Mouse (Mus musculus) right cerebral cortex, postnatal 36 days (tissue): ENCODE data around the gene Kat2b.
"Not testable (repeated sequence)": the region's sequence is repeated elsewhere in the genome, so short reads cannot be mapped to it uniquely, and the experiment has no call there.

Experiments
- DNase-seq, 2 experiments: peaks; one replicate each; pipeline ENCODE4 v3.0.0; 2022; ENCODE audit warnings: low spot score in 2 of 2, mixed read lengths in 1 of 2

Kat2b gene

GRCm38 (mm10) chr17:53569829-53570228 lies 3.2 kb downstream of the Kat2b start:
- DNase-seq, result no peak

GRCm38 (mm10) chr17:53570361-53570875 lies 3.8 kb downstream of the Kat2b start:
- DNase-seq, result no peak

GRCm38 (mm10) chr17:53570932-53571331 lies 4.3 kb downstream of the Kat2b start:
- not testable (repeated sequence) for DNase-seq

GRCm38 (mm10) chr17:53573019-53573556 lies 6.4 kb downstream of the Kat2b start:
- DNase-seq, result no peak

- DNase-seq, result no peak
These were observed 10.5 kb downstream of the Kat2b start for GRCm38 (mm10) chr17:53577151-53577550.

- no peak for DNase-seq
These were observed 11.1 kb downstream of the Kat2b start for GRCm38 (mm10) chr17:53577754-53578153.

- DNase-seq, result no peak
These were observed 11.6 kb downstream of the Kat2b start for GRCm38 (mm10) chr17:53578249-53578648.

GRCm38 (mm10) chr17:53578776-53579175 lies 12.1 kb downstream of the Kat2b start:
- DNase-seq, result no peak

- no peak for DNase-seq
These were observed 13.0 kb downstream of the Kat2b start for GRCm38 (mm10) chr17:53579612-53580011.

GRCm38 (mm10) chr17:53580237-53580636 lies 13.6 kb downstream of the Kat2b start:
- no peak for DNase-seq

- DNase-seq, result no peak
These were observed 15.4 kb downstream of the Kat2b start for GRCm38 (mm10) chr17:53582026-53582585.

- DNase-seq, result no peak
These were observed 16.1 kb downstream of the Kat2b start for GRCm38 (mm10) chr17:53582805-53583204.

GRCm38 (mm10) chr17:53583846-53584579 lies 17.4 kb downstream of the Kat2b start:
- DNase-seq, result no peak

- DNase-seq, result peak; percentile 76 to 83
These were observed 20.6 kb downstream of the Kat2b start for GRCm38 (mm10) chr17:53587074-53587851.

GRCm38 (mm10) chr17:53588097-53588855 lies 21.6 kb downstream of the Kat2b start:
- DNase-seq, result no peak

- peak; percentile 27 to 36 for DNase-seq
These were observed 23.4 kb downstream of the Kat2b start for GRCm38 (mm10) chr17:53590110-53590509.

GRCm38 (mm10) chr17:53591910-53592309 lies 25.2 kb downstream of the Kat2b start:
- DNase-seq, result no peak

GRCm38 (mm10) chr17:53594590-53594989 lies 27.9 kb downstream of the Kat2b start:
- no peak for DNase-seq

- DNase-seq, result no peak
These were observed 28.9 kb downstream of the Kat2b start for GRCm38 (mm10) chr17:53595527-53595926.

- peak; percentile 16 to 30 for DNase-seq
These were observed 29.7 kb downstream of the Kat2b start for GRCm38 (mm10) chr17:53596314-53596882.
